In the genomic region with DNA sequence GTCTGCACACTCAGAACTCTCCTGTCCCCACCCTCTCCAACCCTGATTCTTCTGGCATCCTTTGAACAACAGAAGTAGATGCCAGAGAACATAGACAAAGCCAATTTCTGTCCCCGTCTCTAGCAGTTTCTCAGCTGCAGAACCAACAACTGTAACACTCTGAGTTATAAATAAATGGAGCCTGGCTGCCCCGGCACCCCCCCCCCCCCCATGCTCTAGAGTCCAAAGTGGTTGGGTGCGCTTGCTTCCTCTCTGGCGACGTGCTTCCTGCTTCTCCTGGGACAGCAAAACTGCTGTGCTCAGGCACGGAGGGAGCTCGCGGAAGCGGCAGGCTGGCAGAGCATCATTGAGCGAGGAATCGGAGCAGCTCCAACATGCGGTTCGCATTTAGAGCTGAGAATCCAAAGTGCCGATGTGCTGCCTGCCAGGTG, we compare ENCODE assay signal across 8 mouse cellular contexts. TPM values are rescaled to one million over a fixed set of nuclear protein-coding genes. Genes with fewer than 3 reads are reported as not detected.
DNase-seq lines count a peak whose midpoint lies in the region; ATAC-seq and TF ChIP-seq lines count a peak whose summit lies in the region.

No protein-coding gene starts in this region.

- no peak overlapping the region for H3K27ac ChIP-seq in liver, embryonic 11.5 days (ENCODE audit: low read depth, low read length)
- peak overlapping the region; percentile 87 for H3K27ac ChIP-seq in heart, adult 2 months
- no peak overlapping the region for H3K27ac ChIP-seq in kidney, postnatal 0 days
- H3K27ac ChIP-seq in stomach, embryonic 14.5 days (ENCODE audit: low read length) = no peak overlapping the region

- no peak overlapping the region for H3K9ac ChIP-seq in liver, embryonic 11.5 days (ENCODE audit: low read depth, low read length)
- H3K9ac ChIP-seq in heart, adult 2 months (ENCODE audit: low read depth, low read length) = peak overlapping the region; percentile 63
- no peak overlapping the region for H3K9ac ChIP-seq in kidney, postnatal 0 days (ENCODE audit: low read depth, low read length)
- H3K9ac ChIP-seq in stomach, embryonic 14.5 days (replicated peaks; ENCODE audit: low read depth, low read length) = no peak overlapping the region

- H3K9me3 ChIP-seq in liver, embryonic 11.5 days (ENCODE audit: control insufficient read depth, low read length) = no peaks in the 10 kb centered on the region
- no peaks in the 10 kb centered on the region for H3K9me3 ChIP-seq in kidney, postnatal 0 days (replicated peaks; ENCODE audit: low read length)
- H3K9me3 ChIP-seq in stomach, embryonic 14.5 days (ENCODE audit: control insufficient read depth, low read depth, low read length) = no peaks in the 10 kb centered on the region

- peaks cover 23% of the 10 kb centered on the region for H3K27me3 ChIP-seq in liver, embryonic 11.5 days (replicated peaks; ENCODE audit: control insufficient read depth, insufficient read depth, low read length)
- no peaks in the 10 kb centered on the region for H3K27me3 ChIP-seq in heart, adult 2 months (ENCODE audit: control insufficient read depth, insufficient read depth, low read length)
- H3K27me3 ChIP-seq in kidney, postnatal 0 days (ENCODE audit: insufficient read depth, low read length) = no peaks in the 10 kb centered on the region
- no peaks in the 10 kb centered on the region for H3K27me3 ChIP-seq in stomach, embryonic 14.5 days (ENCODE audit: control insufficient read depth, insufficient read depth, low read length)

- H3K36me3 ChIP-seq in liver, embryonic 11.5 days (ENCODE audit: control insufficient read depth, insufficient read depth, low read length) = no peaks in the 10 kb centered on the region
- H3K36me3 ChIP-seq in heart, adult 2 months (ENCODE audit: control insufficient read depth, insufficient read depth, low read length) = no peaks in the 10 kb centered on the region; the same call in 1 of the 2 replicates
- no peaks in the 10 kb centered on the region for H3K36me3 ChIP-seq in kidney, postnatal 0 days (ENCODE audit: insufficient read depth, low read length)
- no peaks in the 10 kb centered on the region for H3K36me3 ChIP-seq in stomach, embryonic 14.5 days (ENCODE audit: control insufficient read depth, insufficient read depth, low read length)

- 37% methylated on average over 14 of the region's 14 CpGs for WGBS in liver, embryonic 11.5 days
- 2% methylated on average over 14 of the region's 14 CpGs for WGBS in heart, adult 2 months
- 19% methylated on average over 14 of the region's 14 CpGs for WGBS in kidney, postnatal 0 days
- WGBS in stomach, embryonic 14.5 days = 53% methylated on average over 14 of the region's 14 CpGs

- intact Hi-C loops in heart, adult 2 months (cut with DNase I) = loop anchor here (5.0 kb wide), 1 partner anchor 36 kb away; no protein-coding TSS in a partner anchor

- TF ChIP-seq CTCF in heart, adult 2 months (IDR thresholded peaks at IDR 0.05) = no peak
- TF ChIP-seq CTCF in kidney, postnatal 0 days (IDR thresholded peaks at IDR 0.05; ENCODE audit: low read depth) = no peak

- peaks cover 13% of the 10 kb centered on the region for H3K4me1 ChIP-seq in liver, embryonic 11.5 days (replicated peaks; ENCODE audit: control insufficient read depth, insufficient read depth, low read length)
- peaks cover 19% of the 10 kb centered on the region for H3K4me1 ChIP-seq in heart, adult 2 months (ENCODE audit: control insufficient read depth, insufficient read depth, low read length)
- peaks cover 24% of the 10 kb centered on the region; the same call in 1 of the 2 replicates for H3K4me1 ChIP-seq in kidney, postnatal 0 days (replicated peaks; ENCODE audit: insufficient read depth, low read length)
- peaks cover 16% of the 10 kb centered on the region; the same call in 1 of the 2 replicates for H3K4me1 ChIP-seq in stomach, embryonic 14.5 days (ENCODE audit: control insufficient read depth, insufficient read depth, low read length)

- H3K4me2 ChIP-seq in liver, embryonic 11.5 days = no peak overlapping the region
- peak overlapping the region; percentile 33 for H3K4me2 ChIP-seq in kidney, postnatal 0 days (ENCODE audit: low read length)
- H3K4me2 ChIP-seq in stomach, embryonic 14.5 days (replicated peaks; ENCODE audit: low read depth, low read length) = 0 out of 2 replicates have a peak overlapping the region, but pooled peaks have one; percentile 2

- peak; percentile 81 for TF ChIP-seq POLR2A in heart, adult 2 months (IDR thresholded peaks at IDR 0.05; ENCODE audit: insufficient read depth, low read depth, low read length)

- H3K4me3 ChIP-seq in liver, embryonic 11.5 days (ENCODE audit: low read depth, low read length) = no peak overlapping the region
- H3K4me3 ChIP-seq in heart, adult 2 months = peak overlapping the region; percentile 35
- 0 out of 2 replicates have a peak overlapping the region, but pooled peaks have one; percentile 4 for H3K4me3 ChIP-seq in kidney, postnatal 0 days (replicated peaks; ENCODE audit: low read depth, low read length)
- no peak overlapping the region for H3K4me3 ChIP-seq in stomach, embryonic 14.5 days (ENCODE audit: low read depth, low read length)

- peak; percentile 29 for DNase-seq in liver
- DNase-seq in liver, embryonic 11.5 days (ENCODE audit: low spot score) = no peak
- peak; percentile 75 to 83 for DNase-seq in heart, adult 2 months
- DNase-seq in kidney, postnatal 0 days (ENCODE audit: low spot score) = peak; percentile 74
- peak; percentile 76 for DNase-seq in lung, postnatal 10 days
- DNase-seq in thymus, adult 18-20 months = no peak
- DNase-seq in thymus, postnatal 10 days (ENCODE audit: low spot score in 2 of 2) = no peak

- no peak for ATAC-seq in liver, embryonic 11.5 days (replicated peaks; ENCODE audit: low FRiP score)
- no peak for ATAC-seq in kidney, postnatal 0 days (replicated peaks; ENCODE audit: low FRiP score, low read depth)
- no peak for ATAC-seq in stomach, embryonic 14.5 days (ENCODE audit: insufficient number of reproducible peaks, insufficient read depth, low FRiP score, low read depth)

- TF ChIP-seq EP300 in heart, adult 2 months (IDR thresholded peaks at IDR 0.05; ENCODE audit: insufficient read depth, low read depth, low read length) = peak; percentile 56; the same call in 1 of the 2 replicates

- H3K79me2 ChIP-seq in heart, adult 2 months (replicated peaks; ENCODE audit: control insufficient read depth, insufficient read depth, low read length) = no peaks in the 10 kb centered on the region

RNA-seq across cellular contexts. Expression of a gene that starts 4.6 kb away (rescaled TPM):
- 6.2 and 7.0 TPM in 2 replicates for polyA plus RNA-seq in liver, embryonic 11.5 days (2014; fragmentation: Nextera tagmentation; extraction: Ambion mirVana)
- 10 to 100 TPM; 34.8 to 41.9 TPM for total RNA-seq in heart, adult 2 months (2021)
- 35.3 and 43.7 TPM in 2 replicates for polyA plus RNA-seq in heart, adult 2 months (2012; rRNA removed)
- polyA plus RNA-seq in kidney, postnatal 0 days (2015; fragmentation: Nextera tagmentation; extraction: Ambion mirVana) = 21.4 and 23.2 TPM in 2 replicates
- polyA plus RNA-seq in stomach, embryonic 14.5 days (2014; fragmentation: Nextera tagmentation; extraction: Ambion mirVana) = 14.3 and 16.1 TPM in 2 replicates

Comparison
In these comparisons a context has a peak if more than half of its experiments do, and no peak if none do; other contexts are left out.
1. DNase-seq: peak in liver (single experiment), heart, adult 2 months (2 of 2), kidney, postnatal 0 days (single experiment) and lung, postnatal 10 days (single experiment); none in liver, embryonic 11.5 days (single experiment), thymus, adult 18-20 months (0 of 2) and thymus, postnatal 10 days (0 of 2).
2. H3K4me3 ChIP-seq: peak in heart, adult 2 months (single experiment) and kidney, postnatal 0 days (single experiment); none in liver, embryonic 11.5 days (single experiment) and stomach, embryonic 14.5 days (single experiment).